Mouse (Mus musculus) thymus, postnatal 36 days (tissue): ENCODE measurements around the gene Myo1a.
"Not testable (repeated sequence)": the region's sequence is repeated elsewhere in the genome, so short reads cannot be mapped to it uniquely, and the experiment has no call there.

Experiments
- DNase-seq, 2 experiments: peaks; one replicate each; pipeline ENCODE4 v3.0.0; 2022; ENCODE audit warnings: mixed read lengths in 2 of 2

Gene Myo1a

GRCm38 (mm10) chr10:127704766-127705220 lies at the start of gene Myo1a:
Gene Myo1a (plus strand): TSS chr10:127705170.
- no peak for DNase-seq

- DNase-seq: not testable (repeated sequence)
These were observed 47.4 kb upstream of the Myo1a start for GRCm38 (mm10) chr10:127657617-127658016.

GRCm38 (mm10) chr10:127658076-127658475 lies 46.9 kb upstream of the Myo1a start:
- no peak for DNase-seq

GRCm38 (mm10) chr10:127659551-127659950 lies 45.4 kb upstream of the Myo1a start:
- DNase-seq: no peak

- DNase-seq: no peak
These were observed 43.6 kb upstream of the Myo1a start for GRCm38 (mm10) chr10:127661291-127661914.

GRCm38 (mm10) chr10:127661915-127662663 lies 42.9 kb upstream of the Myo1a start:
- DNase-seq: peak; percentile 71 to 75

- peak; percentile 62 to 75 for DNase-seq
These were observed 42.2 kb upstream of the Myo1a start for GRCm38 (mm10) chr10:127662666-127663253.

GRCm38 (mm10) chr10:127663590-127663989 lies 41.4 kb upstream of the Myo1a start:
- no peak for DNase-seq

- no peak for DNase-seq
These were observed 40.8 kb upstream of the Myo1a start for GRCm38 (mm10) chr10:127664166-127664565.

- no peak for DNase-seq
These were observed 40.1 kb upstream of the Myo1a start for GRCm38 (mm10) chr10:127664891-127665290.

- DNase-seq: peak in 1 of 2 experiments; percentile 35
These were observed 39.4 kb upstream of the Myo1a start for GRCm38 (mm10) chr10:127665366-127666181.

- peak; percentile 76 to 84 for DNase-seq
These were observed 38.3 kb upstream of the Myo1a start, which contains the start of gene Nemp1 for GRCm38 (mm10) chr10:127666501-127667268. Gene Nemp1 (plus strand): TSS chr10:127666901.

GRCm38 (mm10) chr10:127667269-127668092 lies 37.5 kb upstream of the Myo1a start:
- DNase-seq: peak; percentile 63 to 71

GRCm38 (mm10) chr10:127668093-127669050 lies 36.6 kb upstream of the Myo1a start, which contains the start of gene Nab2:
Gene Nab2 (minus strand): TSS chr10:127668568.
- DNase-seq: peak; percentile 83 to 88

- no peak for DNase-seq
These were observed 35.8 kb upstream of the Myo1a start for GRCm38 (mm10) chr10:127669170-127669569.

GRCm38 (mm10) chr10:127670185-127670584 lies 34.8 kb upstream of the Myo1a start:
- no peak for DNase-seq

- peak in 1 of 2 experiments; percentile 48 for DNase-seq
These were observed 33.7 kb upstream of the Myo1a start for GRCm38 (mm10) chr10:127671276-127671675.

- DNase-seq: no peak
These were observed 30.8 kb upstream of the Myo1a start for GRCm38 (mm10) chr10:127674046-127674655.
